Mouse (Mus musculus): ENCODE data around the gene Zfp949. TPM values are rescaled to one million over a fixed set of nuclear protein-coding genes. Genes with fewer than 3 reads are reported as not detected.

Gene Zfp949
- total RNA-seq (2021) = 1 to 10 TPM; 7.1 to 7.2 TPM

GRCm38 (mm10) chr9:88547851-88548613 is at the start of gene Zfp949:
Gene Zfp949, plus strand, starts transcription at chr9:88548020.
- DNase-seq = peak; percentile 81 to 82
- intact Hi-C loops (cut with DNase I) = loop anchor here (2.0 to 10.0 kb wide), 3 partner anchors 67 to 167 kb away; no protein-coding TSS in a partner anchor

DNA sequence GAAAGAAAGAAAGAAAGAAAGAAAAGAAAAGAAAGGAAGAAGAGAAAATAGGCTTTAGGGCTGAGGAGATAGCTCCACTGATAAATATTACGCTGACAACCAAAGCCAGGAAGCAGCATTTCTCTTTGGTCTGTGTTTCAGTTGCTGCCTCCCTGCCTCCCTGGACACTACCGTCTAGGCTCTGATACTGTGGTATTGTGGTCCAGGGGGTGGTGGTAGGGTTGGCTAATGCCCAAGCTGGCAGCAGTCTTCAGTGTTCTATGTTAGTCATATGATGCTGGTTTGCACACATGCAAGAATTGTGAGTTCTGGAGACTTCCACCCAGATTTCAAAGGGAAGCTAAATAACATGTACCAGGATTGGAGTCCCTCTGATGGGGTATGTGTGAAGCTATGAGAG is 47.7 kb upstream of the Zfp949 start:
- no peak for DNase-seq
- intact Hi-C loops (cut with DNase I) = no loop called here

DNA sequence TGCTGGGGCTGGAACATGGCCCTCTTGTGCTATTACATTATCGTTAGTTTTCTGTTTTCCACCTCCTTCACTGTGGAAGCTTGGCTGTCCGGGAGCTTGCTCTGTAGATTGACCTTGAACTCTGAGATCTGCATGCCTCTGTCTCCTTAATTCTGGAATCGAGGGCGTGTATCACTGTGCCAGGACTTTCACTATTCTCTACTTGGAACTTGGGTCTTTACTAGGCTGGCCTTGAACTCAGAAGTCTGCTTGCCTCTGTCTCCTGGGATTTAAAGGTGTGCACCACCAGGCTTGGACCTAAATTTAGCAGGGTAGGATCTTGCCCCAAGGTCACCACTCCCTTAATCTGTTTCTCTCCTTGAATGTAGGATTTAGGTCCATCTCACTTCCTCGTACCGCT is 46.0 kb upstream of the Zfp949 start:
- DNase-seq = no peak
- intact Hi-C loops (cut with DNase I) = no loop called here

DNA sequence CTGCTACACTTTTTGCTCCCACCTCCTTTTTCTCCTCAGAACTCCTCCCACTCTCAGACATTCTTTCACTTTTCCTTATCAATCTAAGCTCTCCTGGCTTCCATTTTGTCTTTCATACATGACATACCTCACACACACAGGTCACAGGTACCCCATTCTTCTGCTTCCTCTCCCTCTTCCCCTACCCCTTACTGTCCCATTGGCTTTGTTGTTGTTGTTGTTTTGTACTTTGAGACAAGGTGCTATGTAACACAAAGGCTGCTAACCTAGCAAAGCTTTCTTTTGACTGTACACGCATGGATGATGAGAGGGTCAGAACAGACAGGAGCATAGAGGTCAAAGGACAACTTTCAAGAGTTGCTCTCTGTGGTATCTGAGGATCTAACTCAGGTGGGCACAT is 32.3 kb upstream of the Zfp949 start:
- intact Hi-C loops (cut with DNase I) = no loop called here
- DNase-seq = no peak

- intact Hi-C loops (cut with DNase I) = no loop called here
- no peak for DNase-seq
Measured at GRCm38 (mm10) chr9:88516361-88516995, 31.3 kb upstream of the Zfp949 start.

GRCm38 (mm10) chr9:88519390-88520121 is 28.3 kb upstream of the Zfp949 start:
- intact Hi-C loops (cut with DNase I) = no loop called here
- DNase-seq = no peak

DNA sequence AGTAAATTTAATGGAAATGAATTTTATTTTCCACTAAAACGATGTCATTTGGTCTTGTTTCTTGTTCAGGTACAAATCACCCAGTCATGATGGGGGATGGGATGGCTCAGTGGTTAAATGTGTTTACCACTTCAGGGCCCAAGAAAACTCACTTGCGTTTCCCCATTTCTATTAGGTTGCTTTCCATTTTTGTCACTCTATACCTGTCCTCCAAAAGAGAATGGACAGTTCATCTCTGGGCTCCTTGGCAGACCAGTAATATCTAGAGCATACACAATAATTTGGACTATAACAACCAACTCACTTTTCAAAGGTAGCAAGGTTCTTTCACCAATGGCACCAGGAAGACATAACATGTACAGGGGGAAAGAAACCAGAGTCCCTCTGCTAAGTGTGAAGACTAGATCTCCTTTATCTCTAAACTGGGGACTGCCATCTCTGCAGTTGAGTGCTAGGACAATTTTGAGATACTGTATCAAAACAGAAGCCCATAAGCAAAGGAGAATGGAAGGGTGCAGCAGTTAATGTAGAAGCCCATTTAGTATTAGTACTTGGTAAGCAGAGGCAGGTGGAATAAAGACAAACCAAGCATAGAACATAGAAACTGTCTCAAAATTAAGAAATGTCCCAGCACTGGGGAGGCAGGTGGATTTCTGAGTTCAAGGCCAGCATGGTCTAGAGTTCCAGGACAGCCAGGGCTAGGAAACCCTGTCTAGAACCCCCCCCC is 27.5 kb upstream of the Zfp949 start:
- intact Hi-C loops (cut with DNase I) = no loop called here
- no peak for DNase-seq

DNA sequence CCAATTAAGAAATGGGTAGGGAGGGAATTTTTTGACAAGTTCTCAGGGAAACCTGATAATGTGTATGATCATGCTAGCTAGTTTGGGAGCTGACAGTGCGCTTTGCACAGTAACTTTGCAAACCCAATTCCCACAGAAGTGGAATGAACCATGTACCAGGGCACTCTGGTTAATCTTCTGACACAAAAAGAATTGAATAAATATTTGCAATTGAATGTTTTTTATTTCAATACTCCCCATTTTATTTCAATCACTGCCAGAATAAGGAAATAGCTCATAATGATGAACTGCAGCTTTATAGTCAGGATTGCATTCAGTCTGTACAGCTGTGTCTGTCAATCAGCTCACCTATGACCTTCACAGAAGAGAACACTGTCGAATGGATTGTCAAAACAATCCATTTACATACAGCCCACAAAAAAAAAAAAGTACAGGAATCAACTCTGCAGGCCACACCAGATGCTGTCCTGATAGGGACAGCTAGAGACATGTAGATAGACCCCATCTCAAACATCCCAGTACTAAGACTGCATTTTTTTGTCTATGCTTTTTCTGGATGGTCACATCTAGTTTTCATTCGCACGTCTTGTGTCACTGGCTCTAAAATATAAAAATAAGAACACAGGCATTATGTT is 26.9 kb upstream of the Zfp949 start:
- DNase-seq = no peak
- intact Hi-C loops (cut with DNase I) = no loop called here

- intact Hi-C loops (cut with DNase I) = loop anchor here (1.0 to 2.0 kb wide), 2 partner anchors 40 to 83 kb away; partner anchors contain the start of genes Snx14 and Syncrip
- DNase-seq = peak in 1 of 2 experiments; percentile 10
Measured at GRCm38 (mm10) chr9:88521961-88522568, 25.8 kb upstream of the Zfp949 start.

DNA sequence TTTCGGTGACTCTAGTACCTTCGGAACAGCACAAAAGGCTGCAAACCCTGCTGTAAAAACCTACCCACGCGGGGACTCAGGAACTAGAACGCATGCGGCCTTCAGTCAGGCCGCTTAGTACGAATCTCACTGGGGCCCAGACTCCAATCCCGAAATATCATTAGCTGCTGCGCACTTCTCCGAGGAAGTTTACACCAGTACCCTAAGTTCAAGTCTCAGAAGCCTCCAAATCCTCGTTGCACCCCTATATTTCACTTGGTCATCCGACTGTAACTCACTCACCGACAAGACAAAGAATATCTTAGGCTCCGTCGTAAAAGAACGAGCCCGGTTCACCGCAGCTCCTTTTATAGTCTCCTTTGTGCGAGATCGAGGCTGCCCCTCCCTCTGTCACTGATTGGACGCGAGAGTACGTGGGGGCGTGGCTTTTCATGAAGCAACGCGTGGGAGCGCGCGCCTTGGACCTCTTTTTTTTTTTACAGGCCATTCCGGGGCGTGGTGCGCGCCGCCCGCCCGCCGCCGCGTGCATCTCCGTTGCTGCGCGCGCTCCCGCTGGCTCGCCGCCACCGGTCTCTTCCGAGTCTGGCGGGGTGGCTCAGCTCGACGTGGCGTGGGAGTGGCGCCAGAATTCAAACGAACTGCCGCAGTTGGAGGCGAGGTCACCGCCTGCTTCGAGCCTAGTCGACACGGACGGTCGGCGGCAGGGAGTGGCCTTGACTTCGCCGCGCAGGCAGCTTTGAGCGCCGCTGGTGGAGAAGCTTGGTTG is 25.1 kb upstream of the Zfp949 start:
- intact Hi-C loops (cut with DNase I) = loop anchor here (1.0 to 2.0 kb wide), 3 partner anchors 24 to 84 kb away; partner anchors contain the start of genes Snx14 and Syncrip
- DNase-seq = peak; percentile 97 to 99

GRCm38 (mm10) chr9:88523335-88523668 is 24.5 kb upstream of the Zfp949 start:
- no peak for DNase-seq
- intact Hi-C loops (cut with DNase I) = loop anchor here (1.0 to 2.0 kb wide), 2 partner anchors 23 to 85 kb away; partner anchors contain the start of gene Snx14

DNA sequence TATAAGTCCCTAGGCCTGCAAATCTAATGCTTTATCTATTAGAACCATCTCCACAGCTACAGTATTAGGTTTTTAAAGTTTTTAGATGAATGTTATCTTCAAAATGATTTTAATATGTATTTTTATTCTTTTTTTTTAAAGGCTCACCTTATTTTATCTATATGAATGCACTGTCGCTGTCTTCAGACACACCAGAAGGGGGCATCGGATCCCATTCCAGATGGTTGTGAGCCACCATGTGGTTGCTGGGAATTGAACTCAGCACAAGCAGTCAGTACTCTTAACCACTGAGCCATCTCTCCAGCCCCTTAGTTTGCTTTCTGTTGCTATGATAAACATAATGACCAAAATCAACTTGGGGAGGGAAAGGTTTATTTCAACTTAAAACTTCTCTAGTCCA is 23.5 kb upstream of the Zfp949 start:
- intact Hi-C loops (cut with DNase I) = no loop called here
- DNase-seq = no peak

GRCm38 (mm10) chr9:88524796-88525195 is 23.0 kb upstream of the Zfp949 start:
- intact Hi-C loops (cut with DNase I) = no loop called here
- DNase-seq = no peak

- DNase-seq = no peak
- intact Hi-C loops (cut with DNase I) = no loop called here
Measured at GRCm38 (mm10) chr9:88525341-88525740, 22.5 kb upstream of the Zfp949 start.

DNA sequence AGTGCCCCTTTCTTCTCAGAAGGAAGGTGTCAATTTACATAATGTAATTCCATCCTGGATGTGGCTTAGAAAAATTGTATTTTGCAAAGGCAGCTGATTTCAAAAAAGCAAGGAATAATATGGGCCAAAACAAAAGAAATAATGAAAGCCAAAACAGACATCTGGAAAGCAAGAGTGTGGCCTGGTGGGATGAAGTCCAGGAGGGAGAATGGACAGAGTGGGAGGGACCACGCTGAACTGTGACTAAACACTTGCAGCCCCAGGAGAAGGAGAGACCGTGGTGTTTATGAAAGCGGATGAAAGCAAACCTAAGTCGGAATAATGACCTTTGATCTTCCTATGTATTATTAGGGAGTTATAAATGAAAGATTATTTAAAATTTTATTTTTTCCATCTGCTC is 19.9 kb upstream of the Zfp949 start:
- intact Hi-C loops (cut with DNase I) = no loop called here
- DNase-seq = peak; percentile 37 to 40

GRCm38 (mm10) chr9:88528736-88529135 is 19.1 kb upstream of the Zfp949 start:
- intact Hi-C loops (cut with DNase I) = no loop called here
- DNase-seq = no peak

DNA sequence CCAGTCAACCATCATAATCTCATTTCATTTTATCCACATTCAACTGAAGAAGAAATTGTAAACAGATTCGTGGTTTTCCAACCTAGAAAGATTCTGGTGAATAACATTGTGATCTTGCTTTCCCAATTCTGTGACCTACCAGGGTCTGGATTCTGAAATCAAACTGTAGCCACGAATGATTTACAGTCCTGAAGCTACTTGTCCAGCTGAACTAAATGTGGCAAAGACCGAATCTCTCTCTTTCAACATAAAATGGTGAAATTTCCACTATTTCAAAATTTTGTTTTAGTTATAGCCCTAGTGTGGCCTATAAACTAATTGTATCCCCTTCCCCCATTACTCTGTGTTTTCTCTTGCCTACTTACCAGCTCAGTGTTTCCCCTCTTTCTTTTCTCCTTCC is 18.2 kb upstream of the Zfp949 start:
- DNase-seq = no peak
- intact Hi-C loops (cut with DNase I) = no loop called here

GRCm38 (mm10) chr9:88529979-88530580 is 17.7 kb upstream of the Zfp949 start:
- intact Hi-C loops (cut with DNase I) = no loop called here
- no peak for DNase-seq

DNA sequence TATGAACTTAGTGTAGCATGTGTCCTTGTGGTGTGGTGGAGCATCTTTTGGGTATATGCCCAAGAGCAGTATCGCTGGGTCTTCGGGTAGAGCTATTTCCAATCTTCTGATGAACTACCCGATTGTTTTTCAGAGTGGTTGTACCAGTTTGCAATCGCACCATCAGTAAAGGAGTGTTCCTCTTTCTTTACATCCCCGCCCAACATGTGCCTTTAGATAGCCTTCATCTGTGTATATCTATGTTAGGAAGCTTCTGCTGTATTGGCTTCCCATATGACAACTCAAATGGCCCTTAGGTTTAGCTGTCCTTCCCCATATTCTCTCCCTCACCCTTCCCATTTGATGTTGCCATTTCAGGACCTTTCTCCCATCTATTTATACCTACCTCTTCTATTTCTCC is 13.7 kb upstream of the Zfp949 start:
- intact Hi-C loops (cut with DNase I) = no loop called here
- no peak for DNase-seq
